Mouse (Mus musculus) embryonic facial prominence, embryonic 15.5 days (tissue): ENCODE data around the gene Iqschfp. TPM values are rescaled to one million over a fixed set of nuclear protein-coding genes. Genes with fewer than 3 reads are reported as not detected.

Experiments used
- ATAC-seq: fragments of 200-750 bp; cut with Nextera tagmentation; 2 replicates; pipeline ENCODE4 v1.8.0; 2017; ENCODE audit warnings: low read depth, moderate TSS enrichment; ENCODE audit not compliant: insufficient number of reproducible peaks, low FRiP score, low TSS enrichment
- H3K27ac ChIP-seq: fragments of 300-500 bp; sonication (generic); replicated peaks from 2 replicates; pipeline ENCODE4 v1.5.1; 2015; ENCODE audit warnings: mild to moderate bottlenecking, inconsistent platforms
- H3K27me3 ChIP-seq: fragments of 300-500 bp; sonication (generic); 2 replicates; pipeline ENCODE4 v1.6.1; 2015; ENCODE audit warnings: inconsistent platforms
- H3K36me3 ChIP-seq: fragments of 300-500 bp; sonication (generic); 2 replicates; pipeline ENCODE4 v1.6.1; 2015; ENCODE audit warnings: mild to moderate bottlenecking, inconsistent platforms
- H3K4me1 ChIP-seq: fragments of 300-500 bp; sonication (generic); 2 replicates; pipeline ENCODE4 v1.6.1; 2015; ENCODE audit warnings: inconsistent platforms
- H3K4me2 ChIP-seq: fragments of 300-500 bp; sonication (generic); replicated peaks from 2 replicates; pipeline ENCODE4 v1.6.1; 2015; ENCODE audit warnings: mild to moderate bottlenecking, inconsistent platforms
- H3K4me3 ChIP-seq: fragments of 300-500 bp; sonication (generic); replicated peaks from 2 replicates; pipeline ENCODE4 v1.5.1; 2015; ENCODE audit warnings: mild to moderate bottlenecking, inconsistent platforms
- H3K9ac ChIP-seq: fragments of 300-500 bp; sonication (generic); 2 replicates; pipeline ENCODE4 v1.6.1; 2015; ENCODE audit warnings: inconsistent platforms
- H3K9me3 ChIP-seq: fragments of 300-500 bp; sonication (generic); replicated peaks from 2 replicates; pipeline ENCODE4 v1.6.1; 2016; ENCODE audit warnings: inconsistent platforms
- WGBS: fragments of 180-500 bp; shearing (Covaris S2); methylation state at CpG from one replicate; pipeline ENCODE4 v1.1.7; 2015; 5-methylcytosine and 5-hydroxymethylcytosine counted together
- polyA plus RNA-seq: library from polyadenylated mRNA; unstranded; fragments of >200 nt; fragmentation: Nextera tagmentation; extraction: Ambion mirVana; gene quantifications from 2 replicates; pipeline ENCODE4 v1.2.1, GENCODE M21; 2015

Gene Iqschfp
- polyA plus RNA-seq, 1 experiment from 2014 or later = 0.08 TPM

- 82% methylated on average over 3 of the region's 3 CpGs for WGBS
- H3K9me3 ChIP-seq = no peaks in the 10 kb centered on the region
- H3K9ac ChIP-seq = no peak overlapping the region
- no peak overlapping the region for H3K4me2 ChIP-seq
- no peaks in the 10 kb centered on the region; the same call in 1 of the 2 replicates for H3K4me1 ChIP-seq
- H3K27me3 ChIP-seq = no peaks in the 10 kb centered on the region
- H3K36me3 ChIP-seq = no peaks in the 10 kb centered on the region
- ATAC-seq = no peak
- H3K4me3 ChIP-seq = no peak overlapping the region
- no peak overlapping the region for H3K27ac ChIP-seq
Observed at GRCm38 (mm10) chr3:68514717-68515116, 622.7 kb downstream of the Iqschfp start.

DNA sequence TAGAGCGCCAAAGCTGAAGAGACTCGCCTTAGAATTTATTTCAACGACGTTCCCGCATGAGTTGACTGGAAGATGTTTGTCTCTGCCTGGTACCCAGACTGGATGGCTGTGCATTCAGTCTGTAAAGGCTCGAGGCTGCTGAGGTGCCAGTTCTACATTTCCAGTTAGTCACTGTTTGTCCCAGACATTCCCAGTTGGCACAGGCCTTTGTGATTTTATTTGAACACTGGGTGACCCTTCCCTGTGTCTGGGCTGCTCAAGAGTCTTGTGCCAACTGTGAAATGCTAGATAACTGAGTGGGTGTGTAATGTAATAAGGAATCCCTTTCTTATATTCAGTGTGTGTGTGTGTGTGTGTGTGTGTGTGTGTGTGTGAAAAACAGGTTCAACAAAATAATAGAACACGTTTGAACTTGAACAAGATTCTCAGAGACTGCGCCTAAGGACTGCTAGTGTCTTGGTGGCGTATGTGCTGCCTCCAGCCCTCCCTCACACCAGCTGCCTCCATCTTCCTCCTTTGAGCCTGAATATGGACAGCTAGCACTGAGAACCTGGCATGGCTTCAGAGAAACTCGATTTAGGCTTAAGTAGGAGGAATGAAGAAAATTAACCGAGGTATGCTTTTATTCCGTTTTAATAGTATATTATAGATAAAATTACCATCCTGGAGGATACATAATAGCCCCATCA is 624.5 kb downstream of the Iqschfp start:
- Histone ChIP-seq H3K9me3 (no peaks in the 10 kb centered on the region), H3K27me3 (no peaks in the 10 kb centered on the region), H3K4me3 (no peak overlapping the region), H3K4me1 (no peaks in the 10 kb centered on the region; the same call in 1 of the 2 replicates), H3K9ac (no peak overlapping the region), H3K36me3 (no peaks in the 10 kb centered on the region), H3K27ac (no peak overlapping the region), H3K4me2 (no peak overlapping the region)
- 70% methylated on average over 12 of the region's 12 CpGs for WGBS
- ATAC-seq = no peak

DNA sequence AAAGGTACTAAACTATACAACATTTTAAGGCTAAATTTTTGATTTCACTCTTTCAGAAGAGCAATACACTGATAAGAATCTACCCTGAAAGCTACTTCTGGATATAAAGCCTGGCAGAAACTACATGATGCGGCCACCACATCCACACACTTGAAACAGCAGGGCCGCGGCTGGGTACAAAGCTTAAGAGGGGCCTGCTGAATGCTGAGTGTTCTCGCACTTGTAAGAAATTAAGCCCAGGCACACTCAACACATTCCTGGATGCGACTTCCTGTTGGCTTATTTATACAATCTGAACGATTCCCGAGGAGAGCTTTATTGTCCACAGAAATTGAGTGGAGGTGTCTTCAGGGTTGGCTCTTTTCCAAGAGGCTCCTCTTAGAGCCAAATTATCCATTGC is 625.2 kb downstream of the Iqschfp start:
- H3K4me2 ChIP-seq = no peak overlapping the region
- no peak for ATAC-seq
- 35% methylated on average over 7 of the region's 7 CpGs for WGBS
- H3K27ac ChIP-seq = 0 out of 2 replicates have a peak overlapping the region, but pooled peaks have one; percentile 17
- no peaks in the 10 kb centered on the region for H3K36me3 ChIP-seq
- no peaks in the 10 kb centered on the region for H3K9me3 ChIP-seq
- H3K27me3 ChIP-seq = no peaks in the 10 kb centered on the region
- H3K4me3 ChIP-seq = no peak overlapping the region
- H3K9ac ChIP-seq = no peak overlapping the region
- H3K4me1 ChIP-seq = no peaks in the 10 kb centered on the region; the same call in 1 of the 2 replicates

GRCm38 (mm10) chr3:68518041-68518440 is 626.0 kb downstream of the Iqschfp start:
- 85% methylated on average over 8 of the region's 8 CpGs for WGBS
- H3K36me3 ChIP-seq = no peaks in the 10 kb centered on the region
- H3K4me3 ChIP-seq = no peak overlapping the region
- no peak overlapping the region for H3K9ac ChIP-seq
- ATAC-seq = no peak
- H3K27me3 ChIP-seq = no peaks in the 10 kb centered on the region
- no peaks in the 10 kb centered on the region for H3K9me3 ChIP-seq
- no peaks in the 10 kb centered on the region; the same call in 1 of the 2 replicates for H3K4me1 ChIP-seq
- H3K27ac ChIP-seq = no peak overlapping the region
- H3K4me2 ChIP-seq = no peak overlapping the region

GRCm38 (mm10) chr3:68518586-68518985 is 626.6 kb downstream of the Iqschfp start:
- Histone ChIP-seq H3K36me3 (no peaks in the 10 kb centered on the region), H3K27me3 (no peaks in the 10 kb centered on the region), H3K9me3 (no peaks in the 10 kb centered on the region), H3K4me2 (no peak overlapping the region), H3K4me1 (no peaks in the 10 kb centered on the region; the same call in 1 of the 2 replicates), H3K4me3 (no peak overlapping the region), H3K27ac (no peak overlapping the region), H3K9ac (no peak overlapping the region)
- ATAC-seq = no peak
- 91% methylated on average over 5 of the region's 5 CpGs for WGBS

- Histone ChIP-seq H3K36me3 (no peaks in the 10 kb centered on the region), H3K4me2 (no peak overlapping the region), H3K4me3 (no peak overlapping the region), H3K27me3 (no peaks in the 10 kb centered on the region), H3K4me1 (no peaks in the 10 kb centered on the region), H3K9me3 (no peaks in the 10 kb centered on the region), H3K9ac (no peak overlapping the region), H3K27ac (no peak overlapping the region)
- WGBS = 92% methylated on average over 10 of the region's 10 CpGs
- no peak for ATAC-seq
Observed at GRCm38 (mm10) chr3:68525361-68525878, 633.4 kb downstream of the Iqschfp start.

DNA sequence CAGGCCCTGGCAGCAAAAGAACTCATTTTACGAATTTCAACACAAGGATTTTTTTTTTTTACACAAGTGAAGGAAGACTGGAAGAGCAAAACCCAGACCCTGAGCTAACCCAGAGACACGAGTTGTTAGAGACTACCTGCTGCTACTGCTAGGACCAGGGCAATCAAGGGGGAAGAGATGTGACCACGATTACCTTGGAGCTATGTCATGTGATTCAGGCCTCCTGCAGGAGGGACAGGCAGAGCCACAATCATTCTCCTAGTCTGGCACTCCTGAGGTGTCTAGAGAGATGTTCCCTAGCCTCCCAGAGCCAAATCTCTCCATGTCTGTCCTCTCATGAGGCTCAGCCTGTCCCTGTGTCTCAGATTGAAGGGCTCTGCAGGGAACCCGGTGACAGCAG is 634.4 kb downstream of the Iqschfp start:
- Histone ChIP-seq H3K4me1 (no peaks in the 10 kb centered on the region), H3K9ac (no peak overlapping the region), H3K36me3 (no peaks in the 10 kb centered on the region), H3K4me3 (no peak overlapping the region), H3K27me3 (no peaks in the 10 kb centered on the region), H3K4me2 (no peak overlapping the region), H3K27ac (no peak overlapping the region), H3K9me3 (no peaks in the 10 kb centered on the region)
- WGBS = 46% methylated on average over 4 of the region's 4 CpGs
- no peak for ATAC-seq

DNA sequence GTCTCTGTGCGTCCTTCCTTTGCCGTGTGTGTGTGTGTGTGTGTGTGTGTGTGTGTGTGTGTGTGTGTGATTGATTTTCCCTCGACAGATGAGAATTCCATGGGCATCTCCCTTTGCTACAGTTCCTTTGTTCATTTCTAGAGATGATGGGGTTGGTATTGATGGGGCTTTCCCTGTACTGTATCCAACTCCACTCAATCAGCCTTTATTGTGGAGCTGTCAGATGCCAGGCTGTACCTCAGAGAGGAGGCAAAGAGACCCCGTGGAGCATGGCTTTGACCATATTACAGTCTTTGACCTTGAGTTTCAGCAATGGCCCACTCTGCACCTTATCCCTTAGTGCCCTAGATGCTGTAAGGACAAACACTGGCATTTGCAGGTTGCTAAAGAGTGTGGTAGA is 635.1 kb downstream of the Iqschfp start:
- Histone ChIP-seq H3K4me3 (no peak overlapping the region), H3K9me3 (no peaks in the 10 kb centered on the region), H3K36me3 (no peaks in the 10 kb centered on the region), H3K4me1 (no peaks in the 10 kb centered on the region), H3K27ac (no peak overlapping the region), H3K27me3 (no peaks in the 10 kb centered on the region), H3K4me2 (no peak overlapping the region), H3K9ac (no peak overlapping the region)
- 86% methylated on average over 4 of the region's 4 CpGs for WGBS
- ATAC-seq = no peak

DNA sequence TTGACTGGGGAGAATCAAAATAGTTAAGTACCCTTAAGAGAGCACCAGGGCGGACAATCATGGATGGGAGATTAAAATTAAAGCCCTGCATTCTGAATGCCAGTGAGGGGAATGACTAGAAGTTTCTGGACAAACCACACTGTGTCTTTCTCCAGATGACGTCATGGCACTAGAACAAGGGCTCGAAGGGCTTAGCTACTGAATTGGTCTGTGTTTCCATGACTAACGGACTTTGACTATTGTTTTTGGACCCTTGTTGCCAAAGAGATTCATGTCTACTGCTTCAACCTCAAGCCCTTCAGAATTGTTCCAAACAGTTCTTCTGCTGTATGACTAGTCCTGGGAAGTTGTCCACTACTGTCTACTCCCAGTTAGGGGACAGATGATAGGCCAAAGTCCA is 639.9 kb downstream of the Iqschfp start:
- H3K4me3 ChIP-seq = no peak overlapping the region
- WGBS = 87% methylated on average over 4 of the region's 4 CpGs
- no peak for ATAC-seq
- H3K27ac ChIP-seq = no peak overlapping the region
- H3K9ac ChIP-seq = no peak overlapping the region
- peaks cover 8% of the 10 kb centered on the region for H3K4me1 ChIP-seq
- no peaks in the 10 kb centered on the region for H3K27me3 ChIP-seq
- H3K4me2 ChIP-seq = no peak overlapping the region
- no peaks in the 10 kb centered on the region for H3K36me3 ChIP-seq
- H3K9me3 ChIP-seq = no peaks in the 10 kb centered on the region

- no peaks in the 10 kb centered on the region for H3K27me3 ChIP-seq
- H3K36me3 ChIP-seq = no peaks in the 10 kb centered on the region
- WGBS = 21% methylated on average over 5 of the region's 7 CpGs
- H3K9ac ChIP-seq = no peak overlapping the region
- peaks cover 8% of the 10 kb centered on the region for H3K4me1 ChIP-seq
- H3K4me3 ChIP-seq = no peak overlapping the region
- H3K27ac ChIP-seq = no peak overlapping the region
- H3K9me3 ChIP-seq = no peaks in the 10 kb centered on the region
- peak; percentile 29; the same call in 1 of the 2 replicates for ATAC-seq
- no peak overlapping the region for H3K4me2 ChIP-seq
Observed at GRCm38 (mm10) chr3:68534571-68535051, 642.6 kb downstream of the Iqschfp start.

DNA sequence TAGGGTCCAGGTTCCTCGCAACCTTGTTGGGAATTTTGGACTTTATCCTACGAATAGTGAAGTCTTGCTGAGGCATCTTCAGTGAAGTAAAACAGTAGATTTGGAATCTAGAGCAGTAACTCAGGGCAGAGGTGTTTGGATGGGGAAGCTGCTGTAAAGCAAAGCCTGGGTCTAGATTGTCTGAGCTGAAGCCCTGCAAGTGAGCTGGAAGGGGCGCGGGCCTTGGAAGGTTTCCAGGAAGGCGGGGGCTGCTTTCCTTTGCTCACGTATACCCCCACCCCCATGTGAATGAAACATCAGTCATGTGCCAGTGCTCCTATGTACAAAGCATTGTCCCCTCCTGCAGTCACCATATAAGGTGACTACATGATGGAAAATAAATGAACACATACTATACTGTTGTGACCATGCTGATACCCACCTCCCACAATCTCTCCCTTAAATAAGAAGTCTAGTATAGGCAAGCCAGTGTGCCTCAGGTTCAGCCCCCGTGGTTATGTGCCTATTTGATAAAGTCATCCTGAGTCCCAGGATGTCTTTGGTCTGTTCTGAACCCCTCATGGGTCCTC is 643.2 kb downstream of the Iqschfp start:
- no peak overlapping the region for H3K9ac ChIP-seq
- WGBS = 66% methylated on average over 7 of the region's 7 CpGs
- no peak overlapping the region for H3K4me2 ChIP-seq
- no peaks in the 10 kb centered on the region for H3K27me3 ChIP-seq
- no peak overlapping the region for H3K27ac ChIP-seq
- no peak overlapping the region for H3K4me3 ChIP-seq
- peaks cover 8% of the 10 kb centered on the region for H3K4me1 ChIP-seq
- H3K36me3 ChIP-seq = no peaks in the 10 kb centered on the region
- H3K9me3 ChIP-seq = no peaks in the 10 kb centered on the region
- ATAC-seq = no peak
